Mouse (Mus musculus): ENCODE results near the gene Armc6. TPM values are rescaled to one million over a fixed set of nuclear protein-coding genes. Genes with fewer than 3 reads are reported as not detected.

The Armc6 gene
- polyA plus RNA-seq, 1 experiment from 2014 or later, result 33.4 TPM

GRCm38 (mm10) chr8:70212112-70213055, 21.9 kb downstream of the Armc6 start, which contains the start of gene Slc25a42:
Gene Slc25a42, minus strand, starts transcription at chr8:70212305.
- Histone ChIP-seq H3K4me2 (ENCODE audit: low read depth, low read length) (peak within 1 kb of the TSS; percentile 95), H3K4me3 (ENCODE audit: low read depth, low read length) (peak within 1 kb of the TSS; percentile 78), H3K9me3 (ENCODE audit: control insufficient read depth, low read length) (no peaks in the 10 kb centered on the region), H3K36me3 (ENCODE audit: control insufficient read depth, insufficient read depth, low read length) (no peaks in the 10 kb centered on the region), H3K27ac (replicated peaks; ENCODE audit: low read depth, low read length) (no peak within 1 kb of the TSS; the same call in 1 of the 2 replicates), H3K27me3 (replicated peaks; ENCODE audit: control insufficient read depth, insufficient read depth, low read length) (peaks cover 6% of the 10 kb centered on the region; the same call in 1 of the 2 replicates), H3K4me1 (ENCODE audit: control insufficient read depth, insufficient read depth, low read length) (peaks cover 13% of the 10 kb centered on the region; the same call in 1 of the 2 replicates), H3K9ac (ENCODE audit: low read depth, low read length) (peak within 1 kb of the TSS; percentile 73)
- ATAC-seq (ENCODE audit: low read depth), result peak; percentile 98
- under 1% methylated on average over 35 of the region's 66 CpGs for WGBS
- DNase-seq (ENCODE audit: low spot score), result peak; percentile 100

- Histone ChIP-seq H3K4me2 (ENCODE audit: low read depth, low read length) (peak overlapping the region; percentile 95), H3K9ac (ENCODE audit: low read depth, low read length) (peak overlapping the region; percentile 73), H3K4me1 (ENCODE audit: control insufficient read depth, insufficient read depth, low read length) (peaks cover 13% of the 10 kb centered on the region; the same call in 1 of the 2 replicates), H3K4me3 (ENCODE audit: low read depth, low read length) (peak overlapping the region; percentile 78), H3K27ac (replicated peaks; ENCODE audit: low read depth, low read length) (no peak overlapping the region), H3K36me3 (ENCODE audit: control insufficient read depth, insufficient read depth, low read length) (no peaks in the 10 kb centered on the region), H3K27me3 (replicated peaks; ENCODE audit: control insufficient read depth, insufficient read depth, low read length) (peaks cover 6% of the 10 kb centered on the region; the same call in 1 of the 2 replicates), H3K9me3 (ENCODE audit: control insufficient read depth, low read length) (no peaks in the 10 kb centered on the region)
- WGBS, result 3% methylated on average over 26 of the region's 31 CpGs
- ATAC-seq (ENCODE audit: low read depth) (no peak), DNase-seq (ENCODE audit: low spot score) (no peak)
Measured at GRCm38 (mm10) chr8:70211726-70212111, 22.5 kb downstream of the Armc6 start.

- Histone ChIP-seq H3K4me3 (ENCODE audit: low read depth, low read length) (peak overlapping the region; percentile 78), H3K27me3 (replicated peaks; ENCODE audit: control insufficient read depth, insufficient read depth, low read length) (peaks cover 6% of the 10 kb centered on the region; the same call in 1 of the 2 replicates), H3K9ac (ENCODE audit: low read depth, low read length) (peak overlapping the region; percentile 73), H3K4me2 (ENCODE audit: low read depth, low read length) (peak overlapping the region; percentile 95), H3K36me3 (ENCODE audit: control insufficient read depth, insufficient read depth, low read length) (no peaks in the 10 kb centered on the region), H3K4me1 (ENCODE audit: control insufficient read depth, insufficient read depth, low read length) (peaks cover 13% of the 10 kb centered on the region; the same call in 1 of the 2 replicates), H3K27ac (replicated peaks; ENCODE audit: low read depth, low read length) (no peak overlapping the region), H3K9me3 (ENCODE audit: control insufficient read depth, low read length) (no peaks in the 10 kb centered on the region)
- 56% methylated on average over 1 of the region's 1 CpGs for WGBS
- no peak for ATAC-seq (ENCODE audit: low read depth)
- DNase-seq (ENCODE audit: low spot score), result no peak
Measured at GRCm38 (mm10) chr8:70211275-70211674, 23.0 kb downstream of the Armc6 start.

- Histone ChIP-seq H3K36me3 (ENCODE audit: control insufficient read depth, insufficient read depth, low read length) (no peaks in the 10 kb centered on the region), H3K27me3 (replicated peaks; ENCODE audit: control insufficient read depth, insufficient read depth, low read length) (peaks cover 6% of the 10 kb centered on the region; the same call in 1 of the 2 replicates), H3K27ac (replicated peaks; ENCODE audit: low read depth, low read length) (peak overlapping the region; percentile 36), H3K4me2 (ENCODE audit: low read depth, low read length) (peak overlapping the region; percentile 95), H3K9me3 (ENCODE audit: control insufficient read depth, low read length) (no peaks in the 10 kb centered on the region), H3K4me1 (ENCODE audit: control insufficient read depth, insufficient read depth, low read length) (peaks cover 13% of the 10 kb centered on the region; the same call in 1 of the 2 replicates), H3K4me3 (ENCODE audit: low read depth, low read length) (peak overlapping the region; percentile 4; the same call in 1 of the 2 replicates), H3K9ac (ENCODE audit: low read depth, low read length) (peak overlapping the region; percentile 45)
- 6% methylated on average over 8 of the region's 8 CpGs for WGBS
- no peak for ATAC-seq (ENCODE audit: low read depth)
- peak; percentile 64 for DNase-seq (ENCODE audit: low spot score)
Measured at GRCm38 (mm10) chr8:70210538-70210937, 23.7 kb downstream of the Armc6 start.

- Histone ChIP-seq H3K27me3 (replicated peaks; ENCODE audit: control insufficient read depth, insufficient read depth, low read length) (peaks cover 6% of the 10 kb centered on the region; the same call in 1 of the 2 replicates), H3K27ac (replicated peaks; ENCODE audit: low read depth, low read length) (no peak overlapping the region), H3K9me3 (ENCODE audit: control insufficient read depth, low read length) (no peaks in the 10 kb centered on the region), H3K4me2 (ENCODE audit: low read depth, low read length) (no peak overlapping the region), H3K4me3 (ENCODE audit: low read depth, low read length) (no peak overlapping the region), H3K4me1 (ENCODE audit: control insufficient read depth, insufficient read depth, low read length) (peaks cover 13% of the 10 kb centered on the region; the same call in 1 of the 2 replicates), H3K36me3 (ENCODE audit: control insufficient read depth, insufficient read depth, low read length) (no peaks in the 10 kb centered on the region), H3K9ac (ENCODE audit: low read depth, low read length) (no peak overlapping the region)
- DNase-seq (ENCODE audit: low spot score), result no peak
- ATAC-seq (ENCODE audit: low read depth), result no peak
- WGBS, result 40% methylated on average over 1 of the region's 1 CpGs
Measured at GRCm38 (mm10) chr8:70208130-70208529, 26.1 kb downstream of the Armc6 start.

GRCm38 (mm10) chr8:70204757-70205156, 29.5 kb downstream of the Armc6 start:
- no peaks in the 10 kb centered on the region for H3K9me3 ChIP-seq (ENCODE audit: control insufficient read depth, low read length)
- no peak overlapping the region for H3K4me2 ChIP-seq (ENCODE audit: low read depth, low read length)
- ATAC-seq (ENCODE audit: low read depth) (no peak), DNase-seq (ENCODE audit: low spot score) (no peak)
- H3K4me1 ChIP-seq (ENCODE audit: control insufficient read depth, insufficient read depth, low read length), result no peaks in the 10 kb centered on the region
- WGBS, result 60% methylated on average over 1 of the region's 1 CpGs
- H3K27ac ChIP-seq (replicated peaks; ENCODE audit: low read depth, low read length), result no peak overlapping the region
- H3K27me3 ChIP-seq (replicated peaks; ENCODE audit: control insufficient read depth, insufficient read depth, low read length), result no peaks in the 10 kb centered on the region
- no peak overlapping the region for H3K9ac ChIP-seq (ENCODE audit: low read depth, low read length)
- no peaks in the 10 kb centered on the region for H3K36me3 ChIP-seq (ENCODE audit: control insufficient read depth, insufficient read depth, low read length)
- H3K4me3 ChIP-seq (ENCODE audit: low read depth, low read length), result no peak overlapping the region

GRCm38 (mm10) chr8:70203072-70203471, 31.2 kb downstream of the Armc6 start:
- Histone ChIP-seq H3K27me3 (replicated peaks; ENCODE audit: control insufficient read depth, insufficient read depth, low read length) (no peaks in the 10 kb centered on the region), H3K9ac (ENCODE audit: low read depth, low read length) (no peak overlapping the region), H3K4me1 (ENCODE audit: control insufficient read depth, insufficient read depth, low read length) (no peaks in the 10 kb centered on the region), H3K36me3 (ENCODE audit: control insufficient read depth, insufficient read depth, low read length) (no peaks in the 10 kb centered on the region), H3K4me2 (ENCODE audit: low read depth, low read length) (no peak overlapping the region), H3K27ac (replicated peaks; ENCODE audit: low read depth, low read length) (no peak overlapping the region), H3K9me3 (ENCODE audit: control insufficient read depth, low read length) (no peaks in the 10 kb centered on the region), H3K4me3 (ENCODE audit: low read depth, low read length) (no peak overlapping the region)
- ATAC-seq (ENCODE audit: low read depth), result no peak
- 71% methylated on average over 4 of the region's 4 CpGs for WGBS
- DNase-seq (ENCODE audit: low spot score), result no peak

- 81% methylated on average over 3 of the region's 3 CpGs for WGBS
- H3K9ac ChIP-seq (ENCODE audit: low read depth, low read length), result no peak overlapping the region
- H3K4me3 ChIP-seq (ENCODE audit: low read depth, low read length), result no peak overlapping the region
- no peaks in the 10 kb centered on the region for H3K4me1 ChIP-seq (ENCODE audit: control insufficient read depth, insufficient read depth, low read length)
- H3K4me2 ChIP-seq (ENCODE audit: low read depth, low read length), result no peak overlapping the region
- H3K36me3 ChIP-seq (ENCODE audit: control insufficient read depth, insufficient read depth, low read length), result no peaks in the 10 kb centered on the region
- DNase-seq (ENCODE audit: low spot score) (no peak), ATAC-seq (ENCODE audit: low read depth) (no peak)
- no peaks in the 10 kb centered on the region for H3K9me3 ChIP-seq (ENCODE audit: control insufficient read depth, low read length)
- no peaks in the 10 kb centered on the region for H3K27me3 ChIP-seq (replicated peaks; ENCODE audit: control insufficient read depth, insufficient read depth, low read length)
- H3K27ac ChIP-seq (replicated peaks; ENCODE audit: low read depth, low read length), result no peak overlapping the region
Measured at GRCm38 (mm10) chr8:70201417-70201816, 32.8 kb downstream of the Armc6 start.
